Mouse (Mus musculus) frontal cortex, postnatal 14 days (tissue): ENCODE data around the gene Nagpa.
A peak's percentile ranks its signal among the peaks of the same experiment; 100 is the strongest.
"Not testable (repeated sequence)": the region's sequence is repeated elsewhere in the genome, so short reads cannot be mapped to it uniquely, and the experiment has no call there.

Experiments
- DNase-seq, 2 experiments: peaks; one replicate each; pipeline ENCODE4 v3.0.0; 2022; ENCODE audit warnings: low spot score in 2 of 2

Gene Nagpa

DNA sequence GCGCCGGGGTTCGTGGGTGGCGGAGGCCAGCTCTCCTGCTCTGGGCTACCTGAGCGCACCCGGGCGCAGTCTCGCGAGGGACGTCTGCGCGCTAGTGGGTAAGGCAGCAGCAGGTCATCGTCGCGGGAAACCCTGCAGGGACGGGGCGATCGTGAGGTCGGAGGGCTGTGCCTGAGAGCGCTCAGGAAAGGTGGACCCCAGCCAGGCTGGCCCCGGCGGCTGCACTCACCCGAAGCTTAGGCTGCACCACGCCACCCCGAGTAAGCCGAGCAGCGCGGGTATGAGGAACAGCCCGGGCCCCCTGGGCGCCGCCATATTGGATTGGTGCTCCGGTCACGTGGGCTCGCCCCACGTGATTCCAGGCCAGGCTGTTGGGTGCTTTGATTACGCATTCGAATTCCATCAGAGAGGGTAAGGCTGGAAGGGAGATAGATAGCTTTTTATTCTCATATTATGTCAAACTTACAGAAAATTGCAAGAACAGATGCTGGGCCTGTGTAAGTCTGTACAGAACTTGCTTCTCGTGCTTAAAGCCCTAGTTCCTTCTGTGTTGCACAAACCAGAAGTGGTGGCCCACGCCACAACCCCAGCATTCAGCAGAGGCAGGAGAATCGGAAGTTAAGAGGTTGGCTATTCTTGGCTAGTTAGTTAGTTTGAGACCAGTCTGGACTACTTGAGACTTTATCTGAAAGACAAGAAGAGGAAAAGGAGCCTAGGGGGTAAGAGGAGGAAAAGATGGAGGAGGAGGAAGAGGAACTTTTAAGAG lies at the start of gene Nagpa:
TSS of gene Nagpa (minus strand) at position 345 of the 766 bp plus-strand sequence.
- peak; percentile 65 to 75 for DNase-seq

DNA sequence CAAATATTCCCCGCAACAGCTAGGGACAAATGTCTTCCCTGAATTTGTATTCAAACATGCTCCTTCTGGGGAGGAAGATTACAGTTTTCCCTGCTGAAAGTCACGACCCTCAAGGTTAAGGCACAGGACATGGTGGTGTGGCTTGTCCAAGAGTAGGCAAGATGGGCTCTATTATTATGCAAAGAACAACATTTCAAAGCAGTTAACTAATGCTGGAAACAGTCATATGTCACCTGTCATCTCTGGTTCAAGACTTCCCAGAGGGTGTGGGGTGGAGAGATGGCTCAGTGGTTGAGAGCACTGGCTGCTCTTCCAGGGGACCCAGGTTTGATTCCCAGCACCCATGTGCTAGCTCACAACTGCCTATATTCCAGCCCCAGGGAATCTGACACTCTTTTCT lies 48.4 kb upstream of the Nagpa start:
- no peak for DNase-seq

DNA sequence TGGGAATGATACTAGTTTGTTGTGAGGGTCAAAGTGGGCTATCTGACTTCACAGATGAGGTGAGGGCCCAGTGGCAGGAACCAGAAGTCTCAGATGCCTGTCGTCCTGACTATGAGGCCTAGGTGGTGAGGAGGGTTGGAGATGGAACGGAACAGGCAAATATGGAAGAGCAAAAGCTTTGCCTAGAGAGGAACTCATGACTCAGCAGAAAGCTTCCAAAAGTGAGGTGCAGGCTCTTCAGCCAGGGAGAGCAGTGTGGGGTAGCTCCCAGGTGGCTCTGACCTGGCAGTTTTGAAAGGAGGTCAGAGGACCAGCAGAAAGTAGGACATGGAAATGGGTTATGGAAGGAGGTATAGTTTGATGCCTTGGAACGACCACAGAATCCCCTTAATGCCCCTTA lies 47.1 kb upstream of the Nagpa start:
- no peak for DNase-seq

DNA sequence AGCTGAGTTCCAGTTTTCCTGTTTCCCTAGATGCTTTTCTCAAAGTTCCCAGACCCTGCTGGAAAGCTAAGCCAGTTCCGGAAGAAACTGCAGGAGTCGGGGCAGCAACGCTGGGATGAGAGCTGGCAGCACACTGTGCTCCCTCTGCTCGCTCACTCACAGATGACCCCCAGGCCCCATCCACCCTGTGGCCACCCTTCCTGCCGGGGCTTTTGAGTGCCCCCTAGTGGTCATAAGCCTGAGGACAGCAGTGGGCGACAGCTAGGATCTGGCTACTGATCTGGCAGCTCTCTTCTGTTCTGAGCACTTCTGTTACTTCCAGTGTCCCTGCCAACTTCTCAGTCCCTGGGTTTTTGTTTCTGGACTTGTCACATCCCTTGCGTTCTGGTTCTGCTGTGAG lies 40.6 kb upstream of the Nagpa start:
- DNase-seq = peak in 1 of 2 experiments; percentile 45

DNA sequence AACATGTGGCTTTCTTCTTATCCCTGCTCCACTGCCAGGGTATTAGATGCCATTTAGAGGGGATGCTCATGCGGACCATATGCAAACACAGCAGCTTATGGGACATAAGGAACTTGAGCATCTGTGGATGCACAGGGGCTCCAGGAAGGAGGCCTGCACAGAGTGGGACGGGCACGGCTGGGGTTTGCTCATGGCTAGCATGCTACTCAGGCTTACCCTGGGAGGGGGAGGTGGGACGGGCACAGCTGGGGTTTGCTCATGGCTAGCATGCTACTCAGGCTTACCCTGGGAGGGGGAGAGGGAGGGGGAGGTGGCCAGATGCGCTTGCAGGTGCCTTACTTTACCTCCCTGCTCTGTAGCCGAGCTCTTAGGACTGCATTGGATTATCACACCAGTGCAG lies 39.1 kb upstream of the Nagpa start:
- DNase-seq = no peak

DNA sequence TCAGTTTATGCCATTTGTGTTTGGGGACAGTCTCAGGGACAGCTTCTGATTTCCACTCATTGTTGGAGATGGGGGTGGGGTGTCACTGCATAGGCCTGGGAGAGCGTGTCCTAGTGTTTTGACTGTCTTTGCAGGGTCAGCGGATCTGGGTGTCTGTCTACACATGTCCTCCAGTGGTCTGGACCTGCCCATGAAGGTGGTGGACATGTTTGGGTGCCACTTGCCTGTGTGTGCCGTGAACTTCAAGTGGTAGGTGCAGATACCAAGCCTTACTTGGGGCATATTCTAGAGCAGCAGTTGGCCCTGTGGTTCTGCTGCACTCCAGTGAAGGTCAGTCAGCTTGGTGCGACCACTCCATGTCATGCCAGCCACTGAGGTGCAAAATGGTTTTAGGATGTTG lies 38.5 kb upstream of the Nagpa start:
- DNase-seq = no peak

DNA sequence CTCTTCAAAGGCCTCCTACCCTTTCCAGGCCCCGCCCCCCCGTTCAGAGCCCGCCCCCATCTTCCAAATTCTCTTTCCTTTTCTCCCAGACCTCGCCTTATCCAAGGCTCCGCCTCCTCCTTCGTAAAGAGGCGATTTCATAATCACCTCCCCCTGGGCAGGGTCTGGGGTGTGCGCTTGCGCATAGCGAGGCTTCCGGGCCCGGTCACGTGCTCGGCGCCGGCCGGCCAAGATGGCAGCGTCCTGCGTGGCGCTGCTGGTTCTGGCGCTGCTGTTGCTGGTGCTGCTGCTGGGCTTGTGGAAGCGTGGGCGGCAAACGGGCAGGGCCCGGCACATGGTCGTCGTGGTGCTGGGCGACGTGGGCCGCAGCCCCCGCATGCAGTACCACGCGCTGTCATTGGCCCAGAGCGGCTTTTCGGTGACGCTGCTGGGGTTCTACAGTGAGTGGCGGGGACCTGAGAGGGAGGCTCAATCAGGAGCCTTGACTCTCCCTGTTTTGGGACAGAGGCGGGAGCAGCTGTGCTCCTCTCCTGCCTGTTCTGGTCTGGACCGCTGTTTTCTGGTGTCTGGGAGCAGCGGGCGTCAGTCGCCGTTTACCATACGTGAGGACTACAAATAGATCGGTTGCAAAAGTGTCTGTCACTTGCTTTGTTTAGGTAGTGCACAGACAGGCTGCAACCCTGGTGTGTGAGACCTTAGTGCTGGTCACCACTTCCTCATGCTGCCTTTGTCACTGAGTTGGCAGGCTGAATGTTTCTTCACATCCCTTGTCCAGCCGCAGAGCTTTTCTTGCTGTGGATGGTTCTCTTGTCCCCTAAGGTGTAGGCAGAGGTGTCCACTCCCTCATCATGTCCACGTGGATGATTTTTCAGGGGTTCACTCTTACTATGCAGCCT lies 29.9 kb upstream of the Nagpa start, which contains the start of gene Alg1:
TSS of gene Alg1 (plus strand) at position 204 of the 896 bp plus-strand sequence.
- peak; percentile 85 to 89 for DNase-seq

DNA sequence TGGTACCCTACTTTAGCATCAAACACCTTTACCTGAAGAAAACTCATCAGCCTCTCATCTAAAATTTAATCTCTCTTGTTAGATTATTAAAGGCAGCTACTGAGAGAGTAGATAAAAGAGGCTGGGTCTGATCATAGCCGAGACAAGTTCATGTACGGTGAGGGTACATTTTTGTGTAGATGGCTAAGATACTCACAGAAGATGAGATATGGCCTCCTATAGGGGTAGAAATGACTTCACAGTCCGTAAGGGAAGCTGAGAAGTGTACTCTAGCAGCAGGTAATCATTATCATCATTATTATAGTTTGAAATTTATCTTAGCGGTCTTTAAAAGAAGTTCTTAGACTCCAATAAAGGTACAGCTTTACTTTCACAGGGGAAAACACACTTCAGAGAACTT lies 29.2 kb upstream of the Nagpa start:
- DNase-seq = no peak

DNA sequence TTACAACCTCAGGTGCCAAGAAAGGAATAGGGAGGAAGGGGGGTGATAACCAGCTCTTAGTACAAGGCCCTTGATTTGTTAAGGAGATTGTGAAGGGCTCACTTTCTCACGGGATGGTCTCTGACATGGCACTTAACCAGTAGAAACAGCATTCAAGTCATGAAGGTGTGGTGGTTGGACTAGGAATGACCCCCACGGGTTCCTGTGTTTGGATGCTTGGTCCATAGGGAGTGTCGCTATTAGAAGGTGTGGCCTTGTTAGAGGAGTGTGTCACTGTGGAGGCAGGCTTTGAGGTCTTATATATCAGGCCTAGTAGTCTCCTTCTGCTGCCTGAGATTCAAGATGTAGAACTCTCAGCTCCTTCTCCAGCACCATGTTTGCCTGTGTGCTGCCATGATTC lies 24.3 kb upstream of the Nagpa start:
- DNase-seq = not testable (repeated sequence)

DNA sequence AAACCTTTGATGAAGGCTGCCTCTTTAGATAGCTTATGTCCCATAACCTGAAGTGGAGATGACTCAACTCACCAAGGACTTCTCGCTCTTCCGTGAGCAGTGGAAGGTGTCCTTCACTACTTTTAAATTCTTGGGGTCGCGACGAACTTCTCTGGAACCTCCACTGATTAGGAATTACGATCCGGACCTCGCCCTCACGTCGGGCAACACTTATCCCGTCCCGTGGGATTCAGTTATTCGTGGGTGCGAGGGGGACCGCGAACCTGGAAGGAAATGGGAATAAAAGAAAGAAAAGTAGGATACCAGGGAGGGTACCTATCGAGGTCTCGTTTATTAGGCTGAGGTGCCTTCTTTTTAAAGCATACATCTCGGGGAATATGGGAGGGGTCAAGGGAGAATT lies 23.7 kb upstream of the Nagpa start:
- not testable (repeated sequence) for DNase-seq

DNA sequence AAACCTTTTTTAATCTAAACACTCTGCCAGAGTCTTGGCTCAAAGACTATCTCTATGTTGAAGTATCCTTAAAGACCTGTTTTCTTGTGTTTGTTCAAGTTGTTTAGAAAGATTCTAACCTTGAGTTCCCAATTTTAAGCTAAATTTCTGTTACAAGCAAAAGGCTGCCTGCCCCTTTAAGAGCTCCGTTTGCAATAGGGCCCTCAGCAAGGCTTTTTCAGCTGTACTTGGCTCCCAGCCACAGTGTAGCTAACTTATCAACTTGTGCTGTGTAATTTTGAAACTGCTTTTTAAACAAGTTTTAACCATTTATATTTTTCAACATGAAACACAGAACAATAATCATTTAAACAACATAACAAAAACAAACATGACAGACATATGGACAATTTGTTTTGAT lies 22.7 kb upstream of the Nagpa start:
- not testable (repeated sequence) for DNase-seq

DNA sequence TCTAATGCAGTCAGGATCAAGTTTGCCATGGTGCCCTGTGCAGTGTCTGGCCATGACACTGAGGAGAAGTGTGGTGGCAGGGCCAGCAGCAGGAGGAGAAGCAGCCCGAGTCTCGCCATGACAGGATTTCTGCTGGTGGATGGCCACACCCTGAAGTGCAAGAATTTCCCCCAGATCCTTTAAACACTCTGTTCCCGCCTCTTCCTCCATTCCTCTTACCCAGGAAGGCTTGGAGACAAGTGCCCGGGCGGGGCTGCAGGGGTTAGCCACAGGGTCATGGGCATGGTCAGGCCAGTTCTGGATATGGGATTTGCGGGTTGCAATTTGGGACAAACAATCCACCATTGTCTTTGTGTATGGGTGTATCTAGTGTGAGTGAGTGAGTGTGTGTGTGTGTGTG lies 18.3 kb upstream of the Nagpa start, which contains the start of gene AU021092:
TSS of gene AU021092 (minus strand) at position 160 of the 400 bp plus-strand sequence.
- no peak for DNase-seq

DNA sequence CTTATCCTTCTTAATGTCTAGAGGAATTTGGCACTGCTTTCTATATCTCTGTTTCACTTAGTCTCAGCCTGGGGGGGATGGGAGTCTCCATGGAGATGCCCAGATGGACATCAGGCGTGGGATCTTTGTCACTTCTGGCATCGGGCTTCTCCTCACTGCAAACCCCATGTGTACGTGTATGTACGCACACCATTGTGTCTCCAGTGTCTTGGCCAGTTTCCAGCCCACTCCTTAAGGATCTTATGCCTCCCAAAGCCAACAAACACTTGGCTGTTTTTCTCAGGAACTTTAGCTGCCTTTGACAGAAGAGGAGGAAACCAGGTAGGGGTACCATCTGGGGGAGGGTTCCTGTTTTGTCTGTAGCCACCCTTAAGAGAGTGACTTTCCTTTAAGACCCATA lies 17.6 kb upstream of the Nagpa start:
- DNase-seq = no peak

DNA sequence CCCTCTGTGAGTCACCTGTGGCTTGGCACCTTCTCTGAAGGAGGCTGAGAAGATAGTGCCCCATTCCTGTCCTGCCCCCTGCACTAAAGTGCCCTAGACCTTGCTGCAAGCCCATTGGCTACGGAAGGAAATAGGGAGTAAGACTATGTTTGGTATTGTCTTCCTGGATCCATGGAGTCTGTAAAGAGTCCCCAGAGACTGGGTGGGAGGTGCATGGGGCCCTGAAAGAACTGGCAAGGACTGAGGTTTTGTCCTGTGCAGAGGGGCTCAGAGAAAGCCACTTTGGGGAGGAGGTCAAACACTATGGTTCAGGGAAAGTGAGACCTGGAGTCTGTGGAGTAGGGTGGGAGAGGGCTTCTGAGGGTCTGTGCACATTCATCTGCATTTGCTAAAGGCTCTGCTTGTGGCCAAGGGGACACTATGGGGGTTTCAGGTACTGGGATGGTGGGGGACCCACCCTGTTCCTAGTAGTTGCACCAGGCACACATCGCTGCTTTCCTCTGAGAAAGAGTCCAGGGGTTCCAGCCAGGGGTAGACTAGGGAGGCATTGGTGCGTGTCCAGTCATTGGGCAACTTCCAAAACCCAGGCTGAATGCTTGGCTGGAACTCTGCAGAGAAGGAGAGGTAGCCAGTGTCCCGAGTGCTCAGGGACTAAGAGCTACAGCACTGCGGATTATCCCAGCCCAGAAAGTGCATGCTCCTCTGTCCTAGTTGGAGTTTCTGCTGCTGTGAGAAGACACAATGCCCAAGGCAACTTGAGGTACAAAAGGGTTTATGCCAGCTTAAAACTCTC lies 13.7 kb upstream of the Nagpa start:
- no peak for DNase-seq

DNA sequence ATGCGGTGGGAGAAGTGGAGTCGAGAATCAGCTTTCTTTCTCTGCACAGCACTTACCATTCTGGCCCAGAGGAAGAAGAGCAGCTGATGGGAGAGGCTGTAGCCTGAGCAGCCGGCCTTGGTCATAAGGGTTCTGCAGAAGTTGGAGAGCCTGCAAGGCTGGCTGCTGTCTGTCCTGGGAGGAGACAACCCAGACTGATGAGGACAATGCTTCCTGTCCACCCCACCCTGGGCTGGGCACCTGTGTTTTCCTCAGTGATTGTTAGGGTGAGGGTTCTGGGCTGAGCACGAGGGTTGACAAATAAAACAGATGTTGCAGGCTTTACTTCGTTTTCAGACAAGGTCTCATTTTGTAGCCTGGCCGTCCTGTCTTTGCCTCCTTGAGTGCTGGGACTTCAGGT lies 12.9 kb upstream of the Nagpa start:
- no peak for DNase-seq

DNA sequence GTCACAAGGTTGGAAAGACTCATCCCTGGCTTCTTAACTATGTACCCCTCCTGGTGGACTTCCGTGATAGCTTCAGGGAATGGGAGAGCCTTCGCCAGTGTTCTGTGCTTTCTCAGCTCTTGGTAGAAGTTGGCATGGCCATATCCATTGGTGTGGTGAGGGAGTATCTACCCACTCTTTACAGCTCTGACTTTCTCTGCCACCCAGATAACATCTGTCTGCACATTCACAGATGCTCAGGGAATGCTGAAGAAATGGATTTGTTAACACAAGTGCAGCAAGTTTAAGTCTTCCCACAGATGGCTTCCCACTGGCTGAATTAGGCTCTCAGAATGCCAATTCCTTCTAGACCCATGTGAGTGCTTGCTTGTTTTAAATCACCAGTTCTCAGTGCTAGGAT lies 10.3 kb upstream of the Nagpa start:
- no peak for DNase-seq

DNA sequence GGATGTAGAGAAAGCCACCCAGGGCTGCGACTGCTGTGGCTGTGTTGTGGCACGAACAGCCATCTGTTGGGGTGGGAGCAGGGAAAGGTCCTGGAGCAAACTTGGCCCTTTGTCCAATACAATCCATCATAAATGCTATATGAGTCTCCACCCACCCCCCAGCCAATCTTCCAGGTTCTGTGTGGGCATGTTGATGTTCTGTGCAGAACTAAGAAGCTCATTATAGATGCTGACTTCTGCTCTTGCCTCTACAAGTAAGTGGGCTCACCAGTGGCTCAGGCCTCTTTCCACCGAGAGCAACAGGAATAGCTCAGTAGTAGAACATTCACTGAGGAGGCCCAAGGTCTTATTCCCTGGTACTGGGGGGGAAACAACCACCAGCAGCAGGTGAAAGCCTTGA lies 8.3 kb upstream of the Nagpa start:
- no peak for DNase-seq

DNA sequence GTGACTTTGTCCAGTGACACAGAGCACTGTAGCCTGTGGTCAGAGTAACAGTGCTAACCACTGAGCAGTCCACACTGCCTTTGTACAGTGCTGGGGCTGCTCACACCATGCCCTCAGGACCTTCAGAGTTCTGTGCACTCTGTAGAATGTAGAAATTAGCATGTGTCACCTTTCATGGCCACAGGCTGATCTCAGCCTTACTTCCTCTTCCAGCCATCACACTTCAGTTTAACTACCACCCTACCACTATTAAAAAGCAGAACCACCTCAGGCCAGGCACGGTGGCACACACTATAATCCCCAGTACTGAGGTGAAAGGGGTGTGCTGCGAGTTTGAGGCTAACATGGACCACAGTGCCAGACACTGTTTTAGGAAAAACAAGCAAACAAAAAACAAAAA lies 6.6 kb upstream of the Nagpa start:
- no peak for DNase-seq

DNA sequence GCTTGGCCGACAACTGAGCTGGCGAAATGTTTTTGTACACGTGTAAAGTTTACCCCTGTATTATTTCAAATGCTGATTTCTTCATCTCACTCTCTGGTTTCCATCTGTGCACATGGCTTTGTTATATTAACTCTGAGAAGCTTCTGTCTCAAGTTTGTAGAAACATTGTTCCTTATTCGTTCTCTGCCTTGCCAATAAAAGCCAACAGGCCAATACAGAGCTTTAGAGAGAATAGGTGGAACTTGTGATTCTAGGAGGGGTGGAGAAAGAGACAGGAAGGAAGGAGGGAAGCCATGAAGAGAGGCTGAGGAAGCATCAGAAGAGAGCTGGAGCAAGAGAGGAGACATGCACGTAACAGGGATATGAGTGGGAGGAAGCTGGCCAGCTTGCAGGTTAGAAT lies 2.2 kb upstream of the Nagpa start:
- DNase-seq = no peak

DNA sequence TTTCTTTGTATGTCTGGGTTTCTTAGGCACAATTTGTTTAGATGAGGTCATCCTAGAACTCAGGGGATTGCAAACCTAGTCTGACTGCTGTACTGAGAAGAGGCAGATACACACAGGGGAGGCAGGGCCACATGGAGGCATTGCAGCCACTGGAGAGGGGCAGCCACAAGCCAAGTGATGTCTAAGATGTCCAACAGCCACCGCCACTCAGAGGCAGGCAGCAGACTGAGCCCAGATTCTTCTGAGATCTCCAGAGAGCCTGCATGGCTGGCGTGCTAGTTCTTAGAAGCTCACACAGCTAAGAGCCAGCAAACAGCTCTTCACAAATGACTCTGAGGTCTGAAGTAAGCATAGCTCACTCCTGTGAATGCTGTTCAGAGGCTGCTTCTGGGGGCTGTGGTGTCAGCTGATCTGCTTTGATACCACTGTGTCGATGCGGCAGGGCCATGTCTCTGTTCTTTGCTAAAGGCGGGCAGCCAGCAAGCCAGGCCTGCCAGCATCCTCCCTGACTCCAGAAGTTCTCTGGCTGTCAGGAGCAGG lies 1.7 kb upstream of the Nagpa start:
- DNase-seq = no peak

DNA sequence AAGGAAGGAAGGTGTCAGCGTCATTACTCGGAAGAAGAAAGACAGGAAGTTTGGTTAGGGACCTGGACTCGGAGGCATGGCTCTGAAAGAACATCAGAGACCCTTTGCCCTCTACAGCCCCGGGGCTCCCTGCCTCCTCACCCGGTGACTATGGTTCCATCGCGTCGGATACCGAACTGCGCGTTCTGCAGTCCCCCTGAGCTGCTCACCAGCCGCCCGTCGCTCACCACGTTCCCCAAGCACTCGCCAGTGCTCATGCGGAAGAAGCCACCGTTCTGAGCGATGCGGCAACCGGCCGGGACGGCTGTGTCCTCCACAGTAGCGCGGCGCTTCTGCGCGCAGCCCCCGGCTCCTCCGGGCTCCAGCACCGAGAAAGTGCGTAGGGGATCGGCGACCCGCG lies 612 bp downstream of the Nagpa start:
- DNase-seq = no peak

DNA sequence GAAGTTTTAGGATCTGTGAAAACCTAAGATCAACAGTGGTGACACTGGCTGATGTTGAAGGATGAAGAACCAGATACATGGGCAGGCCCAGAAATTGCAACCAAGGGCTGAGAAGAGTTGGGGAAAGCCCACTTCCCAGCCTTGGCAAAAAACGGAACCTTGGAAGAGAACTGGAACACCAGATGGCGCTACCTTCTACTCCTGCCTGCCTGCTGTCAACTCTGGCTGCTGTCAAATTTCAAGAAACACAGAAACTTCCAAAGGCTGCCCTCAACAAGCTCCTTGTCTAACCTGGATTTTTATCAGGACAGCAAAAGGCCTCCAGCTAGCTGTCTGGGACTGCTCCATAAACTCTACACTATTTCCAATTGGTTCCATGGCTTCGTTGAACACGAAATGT lies 1.1 kb downstream of the Nagpa start:
- peak in 1 of 2 experiments; percentile 39 for DNase-seq
